Mouse (Mus musculus): ENCODE data around the gene Capns1. TPM values are rescaled to one million over a fixed set of nuclear protein-coding genes. Genes with fewer than 3 reads are reported as not detected.
"Not testable (repeated sequence)": the region's sequence is repeated elsewhere in the genome, so short reads cannot be mapped to it uniquely, and the experiment has no call there.

The Capns1 gene
- polyA plus RNA-seq (2015; fragmentation: Nextera tagmentation; extraction: Ambion mirVana): 118 and 120 TPM in 2 replicates

DNA sequence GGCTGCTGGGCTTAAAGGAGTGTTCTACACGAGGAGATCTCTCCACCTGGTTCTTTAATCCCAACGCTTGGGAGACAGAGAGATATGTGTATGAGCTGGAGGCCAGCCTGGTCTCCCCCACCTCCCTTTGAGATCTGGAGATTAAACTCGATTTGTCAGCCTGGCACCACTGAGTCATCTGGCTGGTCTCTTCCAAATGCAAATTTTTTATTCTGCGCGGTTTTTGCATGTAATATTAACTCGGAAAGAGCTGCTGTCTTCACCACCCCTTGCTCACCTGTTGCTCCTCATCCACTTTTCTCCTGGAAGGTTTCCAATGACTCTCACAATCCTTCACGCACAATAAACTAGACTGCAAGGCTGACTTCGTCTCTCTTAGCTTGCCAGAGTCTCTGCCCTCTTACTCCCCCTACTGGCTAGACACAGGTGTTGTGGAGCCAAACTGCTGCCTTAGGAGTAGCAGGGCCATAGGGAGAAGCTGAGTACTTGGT is at the start of gene Capns1:
Gene Capns1 (minus strand): TSS at position 331 of the 491 bp plus-strand sequence.
- 9% methylated on average over 8 of the region's 8 CpGs for WGBS
- H3K27ac ChIP-seq (ENCODE audit: low read length): no peak within 1 kb of the TSS
- TF ChIP-seq EP300 (IDR thresholded peaks at IDR 0.05): no peak
- TF ChIP-seq CTCF (IDR thresholded peaks at IDR 0.05): peak; percentile 94
- H3K4me3 ChIP-seq (ENCODE audit: low read depth, low read length): no peak within 1 kb of the TSS
- H3K27me3 ChIP-seq (replicated peaks; ENCODE audit: insufficient read depth, low read length): no peaks in the 10 kb centered on the region
- no peak within 1 kb of the TSS for H3K9ac ChIP-seq (replicated peaks; ENCODE audit: low read depth)
- H3K4me1 ChIP-seq (ENCODE audit: insufficient read depth, low read depth, low read length): peaks cover 4% of the 10 kb centered on the region; the same call in 1 of the 2 replicates
- H3K36me3 ChIP-seq (ENCODE audit: insufficient read depth, low read length): no peaks in the 10 kb centered on the region
- H3K4me2 ChIP-seq (replicated peaks; ENCODE audit: low read depth, low read length): no peak within 1 kb of the TSS; the same call in 1 of the 2 replicates
- ATAC-seq (peak; percentile 34; the same call in 1 of the 2 replicates), DNase-seq (ENCODE audit: low spot score) (peak; percentile 89)
- H3K9me3 ChIP-seq (ENCODE audit: low read length): no peaks in the 10 kb centered on the region

- not testable (repeated sequence) for H3K9me3 ChIP-seq (ENCODE audit: low read length); H3K4me2 ChIP-seq (replicated peaks; ENCODE audit: low read depth, low read length); H3K27ac ChIP-seq (ENCODE audit: low read length); H3K9ac ChIP-seq (replicated peaks; ENCODE audit: low read depth); H3K36me3 ChIP-seq (ENCODE audit: insufficient read depth, low read length); DNase-seq (ENCODE audit: low spot score); H3K4me3 ChIP-seq (ENCODE audit: low read depth, low read length); ATAC-seq; H3K27me3 ChIP-seq (replicated peaks; ENCODE audit: insufficient read depth, low read length); H3K4me1 ChIP-seq (ENCODE audit: insufficient read depth, low read depth, low read length)
- 89% methylated on average over 3 of the region's 3 CpGs for WGBS
Measured at GRCm38 (mm10) chr7:30237374-30237773, 38.8 kb upstream of the Capns1 start.

DNA sequence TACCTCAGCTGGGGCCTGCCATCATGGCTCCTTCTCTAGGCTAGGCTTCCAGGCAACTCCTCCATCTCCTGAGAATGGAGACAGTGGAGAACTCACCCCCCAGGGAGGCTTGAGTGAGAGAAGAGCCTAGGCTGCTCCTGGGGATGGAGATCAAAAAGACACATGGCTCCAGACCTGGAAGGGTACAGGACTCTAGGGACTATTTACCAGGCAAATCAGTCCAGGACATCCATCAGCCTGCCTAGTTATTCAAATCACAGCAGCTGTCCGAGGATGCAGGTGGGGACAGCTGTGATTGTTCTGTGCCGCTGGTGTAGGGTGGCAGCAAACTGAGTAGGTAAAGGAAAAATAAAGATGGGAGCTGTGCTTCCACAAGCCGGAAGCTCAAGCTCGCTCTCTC is 37.0 kb upstream of the Capns1 start, which contains the start of gene Ovol3:
Gene Ovol3 (minus strand): TSS at position 101 of the 400 bp plus-strand sequence.
- no peak within 1 kb of the TSS for H3K27ac ChIP-seq (ENCODE audit: low read length)
- 78% methylated on average over 4 of the region's 4 CpGs for WGBS
- no peak for TF ChIP-seq EP300 (IDR thresholded peaks at IDR 0.05)
- no peak for TF ChIP-seq CTCF (IDR thresholded peaks at IDR 0.05)

GRCm38 (mm10) chr7:30235091-30235490 is 36.5 kb upstream of the Capns1 start:
- H3K4me1 ChIP-seq (ENCODE audit: insufficient read depth, low read depth, low read length): peaks cover 5% of the 10 kb centered on the region; the same call in 1 of the 2 replicates
- no peak overlapping the region for H3K9ac ChIP-seq (replicated peaks; ENCODE audit: low read depth)
- H3K36me3 ChIP-seq (ENCODE audit: insufficient read depth, low read length): no peaks in the 10 kb centered on the region
- H3K9me3 ChIP-seq (ENCODE audit: low read length): no peaks in the 10 kb centered on the region
- ATAC-seq (no peak), DNase-seq (ENCODE audit: low spot score) (no peak)
- H3K4me3 ChIP-seq (ENCODE audit: low read depth, low read length): no peak overlapping the region
- H3K27me3 ChIP-seq (replicated peaks; ENCODE audit: insufficient read depth, low read length): no peaks in the 10 kb centered on the region
- H3K4me2 ChIP-seq (replicated peaks; ENCODE audit: low read depth, low read length): no peak overlapping the region
- H3K27ac ChIP-seq (ENCODE audit: low read length): no peak overlapping the region
- WGBS: 82% methylated on average over 8 of the region's 8 CpGs
- no peak for TF ChIP-seq EP300 (IDR thresholded peaks at IDR 0.05)
- TF ChIP-seq CTCF (IDR thresholded peaks at IDR 0.05): no peak

More for the DNA sequence above, 37.0 kb upstream of the Capns1 start, which contains the start of gene Ovol3:
- Histone ChIP-seq H3K27me3 (replicated peaks; ENCODE audit: insufficient read depth, low read length) (no peaks in the 10 kb centered on the region), H3K4me1 (ENCODE audit: insufficient read depth, low read depth, low read length) (peaks cover 5% of the 10 kb centered on the region; the same call in 1 of the 2 replicates), H3K4me2 (replicated peaks; ENCODE audit: low read depth, low read length) (no peak within 1 kb of the TSS), H3K36me3 (ENCODE audit: insufficient read depth, low read length) (peaks cover 3% of the 10 kb centered on the region; the same call in 1 of the 2 replicates), H3K9ac (replicated peaks; ENCODE audit: low read depth) (no peak within 1 kb of the TSS), H3K9me3 (ENCODE audit: low read length) (no peaks in the 10 kb centered on the region), H3K4me3 (ENCODE audit: low read depth, low read length) (no peak within 1 kb of the TSS)
- ATAC-seq: no peak
- no peak for DNase-seq (ENCODE audit: low spot score)

DNA sequence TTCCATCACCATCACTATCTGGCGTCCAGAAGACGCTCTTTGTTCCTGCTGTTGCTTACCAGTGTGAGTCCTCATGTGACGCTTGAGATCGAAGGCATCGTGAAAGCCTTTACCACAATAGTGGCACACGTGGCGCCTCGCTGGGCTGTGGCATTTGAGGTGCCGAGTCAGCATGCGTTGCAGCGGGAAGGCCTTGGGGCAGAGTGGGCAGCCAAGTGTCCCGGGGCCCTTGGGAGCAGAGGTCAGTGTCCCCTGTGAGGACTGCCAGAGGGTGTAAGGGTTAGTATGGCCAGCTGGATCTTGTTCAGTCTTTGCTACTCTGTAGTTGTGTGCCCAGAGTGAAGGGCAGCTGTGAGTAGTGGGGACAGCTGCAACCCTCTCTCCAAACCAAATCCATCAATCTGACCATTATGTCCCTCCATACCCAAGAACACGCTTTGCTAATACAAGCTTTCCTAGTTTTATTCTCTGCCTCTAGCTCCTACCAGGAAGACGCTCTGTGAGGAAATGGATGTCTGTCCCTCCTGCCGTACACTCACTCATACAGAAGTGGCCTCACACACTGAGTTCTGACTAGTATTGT is 35.8 kb upstream of the Capns1 start:
- no peak overlapping the region for H3K9ac ChIP-seq (replicated peaks; ENCODE audit: low read depth)
- ATAC-seq (peak; percentile 14), DNase-seq (ENCODE audit: low spot score) (peak; percentile 60)
- WGBS: 80% methylated on average over 15 of the region's 15 CpGs
- no peak overlapping the region for H3K4me2 ChIP-seq (replicated peaks; ENCODE audit: low read depth, low read length)
- TF ChIP-seq EP300 (IDR thresholded peaks at IDR 0.05) (no peak), CTCF (IDR thresholded peaks at IDR 0.05) (no peak)
- no peaks in the 10 kb centered on the region for H3K9me3 ChIP-seq (ENCODE audit: low read length)
- H3K4me3 ChIP-seq (ENCODE audit: low read depth, low read length): no peak overlapping the region
- no peak overlapping the region for H3K27ac ChIP-seq (ENCODE audit: low read length)
- H3K36me3 ChIP-seq (ENCODE audit: insufficient read depth, low read length): no peaks in the 10 kb centered on the region
- peaks cover 5% of the 10 kb centered on the region; the same call in 1 of the 2 replicates for H3K4me1 ChIP-seq (ENCODE audit: insufficient read depth, low read depth, low read length)
- no peaks in the 10 kb centered on the region for H3K27me3 ChIP-seq (replicated peaks; ENCODE audit: insufficient read depth, low read length)

GRCm38 (mm10) chr7:30233387-30233786 is 34.8 kb upstream of the Capns1 start:
- H3K4me2 ChIP-seq (replicated peaks; ENCODE audit: low read depth, low read length): no peak overlapping the region; the same call in 1 of the 2 replicates
- no peaks in the 10 kb centered on the region for H3K36me3 ChIP-seq (ENCODE audit: insufficient read depth, low read length)
- DNase-seq (ENCODE audit: low spot score): no peak
- H3K27me3 ChIP-seq (replicated peaks; ENCODE audit: insufficient read depth, low read length): no peaks in the 10 kb centered on the region
- TF ChIP-seq EP300 (IDR thresholded peaks at IDR 0.05) (no peak), CTCF (IDR thresholded peaks at IDR 0.05) (no peak)
- H3K9ac ChIP-seq (replicated peaks; ENCODE audit: low read depth): no peak overlapping the region
- no peak overlapping the region; the same call in 1 of the 2 replicates for H3K4me3 ChIP-seq (ENCODE audit: low read depth, low read length)
- peaks cover 5% of the 10 kb centered on the region; the same call in 1 of the 2 replicates for H3K4me1 ChIP-seq (ENCODE audit: insufficient read depth, low read depth, low read length)
- 86% methylated on average over 20 of the region's 20 CpGs for WGBS
- no peak for ATAC-seq
- H3K9me3 ChIP-seq (ENCODE audit: low read length): no peaks in the 10 kb centered on the region
- 0 out of 2 replicates have a peak overlapping the region, but pooled peaks have one; percentile 5 for H3K27ac ChIP-seq (ENCODE audit: low read length)
